8 mouse cellular contexts compared by ENCODE assay signal in the genomic region with DNA sequence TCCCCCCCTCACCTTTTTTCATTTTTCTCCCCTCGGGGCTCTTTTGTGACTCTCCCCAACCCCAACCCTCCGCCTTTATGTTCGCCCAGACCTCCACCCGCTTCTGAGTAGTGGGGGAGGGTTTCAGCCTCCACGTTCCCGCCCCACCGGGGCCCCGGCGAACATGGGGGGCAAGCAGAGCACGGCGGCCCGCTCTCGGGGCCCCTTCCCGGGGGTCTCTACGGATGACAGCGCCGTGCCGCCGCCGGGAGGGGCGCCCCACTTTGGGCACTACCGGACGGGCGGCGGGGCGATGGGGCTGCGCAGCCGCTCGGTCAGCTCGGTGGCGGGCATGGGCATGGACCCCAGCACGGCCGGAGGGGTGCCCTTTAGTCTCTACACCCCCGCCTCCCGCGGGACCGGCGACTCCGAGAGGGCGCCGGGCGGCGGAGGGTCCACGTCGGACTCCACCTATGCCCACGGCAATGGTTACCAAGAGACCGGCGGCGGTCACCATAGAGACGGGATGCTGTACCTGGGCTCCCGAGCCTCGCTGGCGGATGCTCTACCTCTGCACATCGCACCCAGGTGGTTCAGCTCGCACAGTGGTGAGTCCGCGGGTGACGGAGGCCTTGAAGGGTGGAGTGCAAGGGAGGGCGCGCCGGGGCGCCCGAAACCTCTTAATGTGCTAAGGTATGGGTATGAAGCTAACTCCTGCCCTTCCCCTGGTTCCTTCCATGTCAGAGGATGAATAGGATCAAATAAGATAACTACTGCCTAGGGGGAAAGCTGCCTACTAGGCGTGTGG. TPM values are rescaled to one million over a fixed set of nuclear protein-coding genes. Genes with fewer than 3 reads are reported as not detected.
DNase-seq lines count a peak whose midpoint lies in the region; ATAC-seq and TF ChIP-seq lines count a peak whose summit lies in the region.

No protein-coding gene starts in this region.

- H3K4me2 ChIP-seq in forebrain, embryonic 14.5 days (ENCODE audit: low read length): peak overlapping the region; percentile 77
- peak overlapping the region; percentile 93 for H3K4me2 ChIP-seq in hindbrain, embryonic 16.5 days (ENCODE audit: low read length)

- H3K27ac ChIP-seq in forebrain, embryonic 14.5 days (ENCODE audit: low read depth, low read length): peak overlapping the region; percentile 96
- peak overlapping the region; percentile 95 for H3K27ac ChIP-seq in hindbrain, embryonic 16.5 days (ENCODE audit: low read depth, low read length)
- peak overlapping the region; percentile 90 for H3K27ac ChIP-seq in macrophage

- H3K27me3 ChIP-seq in G1E (ENCODE audit: insufficient read depth, low read length): no peaks in the 10 kb centered on the region
- no peaks in the 10 kb centered on the region for H3K27me3 ChIP-seq in forebrain, embryonic 14.5 days (replicated peaks; ENCODE audit: control insufficient read depth, insufficient read depth, low read length)
- no peaks in the 10 kb centered on the region for H3K27me3 ChIP-seq in hindbrain, embryonic 16.5 days (replicated peaks; ENCODE audit: control insufficient read depth, insufficient read depth, low read length)

- peak; percentile 30 for DNase-seq in G1E (ENCODE audit: low spot score)
- peak; percentile 54 to 62 for DNase-seq in cerebellum, adult 18-20 months
- peak; percentile 52 for DNase-seq in forebrain, embryonic 14.5 days (ENCODE audit: low spot score)
- DNase-seq in left cerebral cortex, adult 8-10 months (ENCODE audit: low spot score in 2 of 2): peak; percentile 52 to 60
- DNase-seq in right cerebral cortex, postnatal 14 days: peak; percentile 56
- DNase-seq in urinary bladder, postnatal 14 days (ENCODE audit: low spot score): peak; percentile 44

- TF ChIP-seq CTCF in G1E (IDR thresholded peaks at IDR 0.05; ENCODE audit: low read depth, low read length): no peak

- peaks cover 52% of the 10 kb centered on the region for H3K79me2 ChIP-seq in macrophage (ENCODE audit: inconsistent target)

- WGBS in forebrain, embryonic 14.5 days: 0% methylated on average over 61 of the region's 64 CpGs
- under 1% methylated on average over 57 of the region's 64 CpGs for WGBS in hindbrain, embryonic 16.5 days
- 1% methylated on average over 59 of the region's 64 CpGs for WGBS in macrophage (ENCODE audit: missing documents)

- H3K4me1 ChIP-seq in G1E (ENCODE audit: insufficient read depth, low read depth, low read length): peaks cover 42% of the 10 kb centered on the region
- H3K4me1 ChIP-seq in forebrain, embryonic 14.5 days (ENCODE audit: control insufficient read depth, insufficient read depth, low read length): peaks cover 27% of the 10 kb centered on the region
- peaks cover 42% of the 10 kb centered on the region for H3K4me1 ChIP-seq in hindbrain, embryonic 16.5 days (ENCODE audit: control insufficient read depth, insufficient read depth, low read depth, low read length)

- H3K36me3 ChIP-seq in G1E (replicated peaks) (peaks cover 26% of the 10 kb centered on the region), macrophage (ENCODE audit: inconsistent target) (no peaks in the 10 kb centered on the region)
- H3K36me3 ChIP-seq in forebrain, embryonic 14.5 days (ENCODE audit: control insufficient read depth, insufficient read depth, low read length): no peaks in the 10 kb centered on the region
- no peaks in the 10 kb centered on the region for H3K36me3 ChIP-seq in hindbrain, embryonic 16.5 days (ENCODE audit: control insufficient read depth, insufficient read depth, low read length)

- peak overlapping the region; percentile 97 for H3K9ac ChIP-seq in forebrain, embryonic 14.5 days (ENCODE audit: low read length)
- H3K9ac ChIP-seq in hindbrain, embryonic 16.5 days (ENCODE audit: low read depth, low read length): peak overlapping the region; percentile 98

- ATAC-seq in G1E (ENCODE audit: extremely low read depth, insufficient number of reproducible peaks, low FRiP score, poor library complexity, severe bottlenecking): peak; percentile 22; the same call in 1 of the 2 replicates
- ATAC-seq in forebrain, embryonic 14.5 days: peak; percentile 45; the same call in 1 of the 2 replicates
- peak; percentile 51 for ATAC-seq in hindbrain, embryonic 16.5 days

- H3K4me3 ChIP-seq in G1E (ENCODE audit: low read depth, low read length): peak overlapping the region; percentile 89
- peak overlapping the region; percentile 57 for H3K4me3 ChIP-seq in forebrain, embryonic 14.5 days (ENCODE audit: low read depth, low read length)
- peak overlapping the region; percentile 95 for H3K4me3 ChIP-seq in hindbrain, embryonic 16.5 days (ENCODE audit: low read length)
- peak overlapping the region; percentile 80 for H3K4me3 ChIP-seq in macrophage (ENCODE audit: inconsistent target)

- no peaks in the 10 kb centered on the region for H3K9me3 ChIP-seq in G1E (replicated peaks)
- H3K9me3 ChIP-seq in forebrain, embryonic 14.5 days (replicated peaks; ENCODE audit: control insufficient read depth, low read length): no peaks in the 10 kb centered on the region
- H3K9me3 ChIP-seq in hindbrain, embryonic 16.5 days (ENCODE audit: control insufficient read depth, low read length): no peaks in the 10 kb centered on the region

RNA-seq across cellular contexts. Expression of a gene that starts 1.3 kb away (rescaled TPM):
- total RNA-seq in G1E (2014; fragmentation: Nextera tagmentation): 47.6 and 48.8 TPM in 2 replicates
- total RNA-seq in G1E (2017): 22.8 and 36.1 TPM in 2 replicates
- polyA plus RNA-seq in G1E (2012): 62.8 and 65.5 TPM in 2 replicates
- 55.3 and 64.6 TPM in 2 replicates for polyA plus RNA-seq in forebrain, embryonic 14.5 days (2014; fragmentation: Nextera tagmentation; extraction: Ambion mirVana)
- 65.7 and 69.1 TPM in 2 replicates for polyA plus RNA-seq in hindbrain, embryonic 16.5 days (2015; fragmentation: Nextera tagmentation; extraction: Ambion mirVana)
- 100 to 1,000 TPM; 120 to 139 (median 129) TPM for total RNA-seq in left cerebral cortex, adult 8-10 months (2022)
- total RNA-seq in macrophage (2018; cell fraction: chromatin; rRNA removed): 1,000 to 10,000 TPM in 7 of 26 experiments, 100 to 1,000 TPM in 19; 215 to 1,872 (median 460) TPM
- 100 to 1,000 TPM in 2 of 26 experiments, 10 to 100 TPM in 24; 47.1 to 182 (median 64.5) TPM for total RNA-seq in macrophage (2018; cell fraction: cytosol; rRNA removed)
- total RNA-seq in macrophage (2018; cell fraction: nucleus; rRNA removed): 1,000 to 10,000 TPM in 3 of 26 experiments, 100 to 1,000 TPM in 23; 163 to 1,561 (median 343) TPM
- 22.5 to 63.8 TPM (median 46.7 TPM) in 3 replicates for polyA plus RNA-seq in macrophage (2018)

RNA-seq across cellular contexts. Expression of a gene that starts 15.3 kb away (rescaled TPM):
- total RNA-seq in G1E (2014; fragmentation: Nextera tagmentation) (10.5 and 17.4 TPM in 2 replicates), G1E (2017) (5.9 and 6.7 TPM in 2 replicates)
- polyA plus RNA-seq in G1E (2012) (2.5 and 3.3 TPM in 2 replicates), macrophage (2018) (4.6 to 5.8 TPM (median 5.3 TPM) in 3 replicates)
- polyA plus RNA-seq in forebrain, embryonic 14.5 days (2014; fragmentation: Nextera tagmentation; extraction: Ambion mirVana): 2.9 and 4.2 TPM in 2 replicates
- 7.6 and 9.3 TPM in 2 replicates for polyA plus RNA-seq in hindbrain, embryonic 16.5 days (2015; fragmentation: Nextera tagmentation; extraction: Ambion mirVana)
- 10 to 100 TPM; 19.5 to 21.7 (median 20.3) TPM for total RNA-seq in left cerebral cortex, adult 8-10 months (2022)
- total RNA-seq in macrophage (2018; cell fraction: chromatin; rRNA removed): 100 to 1,000 TPM in 3 of 26 experiments, 10 to 100 TPM in 23; 16.8 to 212 (median 23.5) TPM
- total RNA-seq in macrophage (2018; cell fraction: cytosol; rRNA removed): 10 to 100 TPM in 2 of 26 experiments, 1 to 10 TPM in 24; 4.2 to 21.6 (median 6.0) TPM
- total RNA-seq in macrophage (2018; cell fraction: nucleus; rRNA removed): 100 to 1,000 TPM in 2 of 26 experiments, 10 to 100 TPM in 23, 1 to 10 TPM in 1; 9.7 to 169 (median 17.6) TPM

Comparison
In these comparisons a context has a peak if more than half of its experiments do, and no peak if none do; other contexts are left out.
1. Peak in every context shown above with its lines: DNase-seq, ATAC-seq, H3K4me3 ChIP-seq and H3K27ac ChIP-seq.